Comparison of ENCODE assay signal across 11 mouse cellular contexts in the genomic region with DNA sequence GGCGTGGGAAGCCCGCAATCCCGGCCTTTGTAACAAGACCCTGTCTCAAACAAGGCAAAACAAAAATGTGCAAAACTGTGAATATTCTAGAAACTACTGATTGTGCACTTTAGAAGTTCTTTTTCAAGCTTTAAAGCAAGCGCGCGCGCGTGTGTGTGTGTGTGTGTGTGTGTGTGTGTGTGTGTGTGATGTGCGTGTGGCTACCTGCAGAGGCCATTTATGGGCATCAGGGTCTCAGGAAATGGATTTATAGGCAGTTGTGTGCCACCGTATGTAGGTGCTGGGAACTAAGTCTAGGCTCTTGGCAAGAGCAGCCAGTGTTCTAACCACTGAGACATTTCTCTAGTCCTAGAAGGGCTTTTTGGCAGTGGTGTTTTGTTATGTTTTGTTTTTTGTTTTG. TPM values are rescaled to one million over a fixed set of nuclear protein-coding genes. Genes with fewer than 3 reads are reported as not detected.
DNase-seq lines count a peak whose midpoint lies in the region; ATAC-seq and TF ChIP-seq lines count a peak whose summit lies in the region.
"Had no signal": no experiment of that assay in that cellular context is flagged by ENCODE, and none has a peak within 500 bp of the region (broad histone marks: within the 10 kb centered on the region; RNA-seq: fewer than 3 reads in every experiment).

No protein-coding gene starts in this region.

- DNase-seq in lung, embryonic 14.5 days, result no peak
- no peak for DNase-seq in lung, postnatal 36 days
- DNase-seq in limb, embryonic 11.5 days (ENCODE audit: low spot score), result no peak
- DNase-seq in adrenal gland, adult (ENCODE audit: inconsistent age in 2 of 2, low spot score in 1 of 2), result no peak
- DNase-seq: embryo, embryonic 11 days had no signal

- H3K4me3 ChIP-seq in forebrain, embryonic 12.5 days (replicated peaks), result no peak overlapping the region; the same call in 1 of the 2 replicates
- no peak overlapping the region for H3K4me3 ChIP-seq in forebrain, embryonic 16.5 days (replicated peaks; ENCODE audit: low read length)
- no peak overlapping the region for H3K4me3 ChIP-seq in lung, embryonic 14.5 days (ENCODE audit: low read depth, low read length)
- no peak overlapping the region for H3K4me3 ChIP-seq in limb, embryonic 11.5 days (ENCODE audit: low read depth, low read length)
- H3K4me3 ChIP-seq in stomach, embryonic 16.5 days (replicated peaks; ENCODE audit: low read length), result no peak overlapping the region
- H3K4me3 ChIP-seq: left cerebral cortex, adult 2 months had no signal

- H3K9ac ChIP-seq in forebrain, embryonic 12.5 days, result 0 out of 2 replicates have a peak overlapping the region, but pooled peaks have one; percentile 9
- H3K9ac ChIP-seq in forebrain, embryonic 16.5 days (replicated peaks; ENCODE audit: low read depth, low read length), result no peak overlapping the region
- no peak overlapping the region for H3K9ac ChIP-seq in lung, embryonic 14.5 days
- no peak overlapping the region; the same call in 1 of the 2 replicates for H3K9ac ChIP-seq in limb, embryonic 11.5 days (ENCODE audit: low read length)
- no peak overlapping the region; the same call in 1 of the 2 replicates for H3K9ac ChIP-seq in stomach, embryonic 16.5 days (ENCODE audit: low read length)

- no peaks in the 10 kb centered on the region for H3K36me3 ChIP-seq in forebrain, embryonic 12.5 days (replicated peaks)
- no peaks in the 10 kb centered on the region for H3K36me3 ChIP-seq in forebrain, embryonic 16.5 days (ENCODE audit: control insufficient read depth, insufficient read depth)
- no peaks in the 10 kb centered on the region for H3K36me3 ChIP-seq in lung, embryonic 14.5 days (ENCODE audit: insufficient read depth)
- H3K36me3 ChIP-seq in limb, embryonic 11.5 days (ENCODE audit: control insufficient read depth, insufficient read depth, low read length), result no peaks in the 10 kb centered on the region
- H3K36me3 ChIP-seq in stomach, embryonic 16.5 days (ENCODE audit: control insufficient read depth, insufficient read depth, low read length), result no peaks in the 10 kb centered on the region

- H3K27me3 ChIP-seq in forebrain, embryonic 12.5 days, result peaks cover 10% of the 10 kb centered on the region; the same call in 1 of the 2 replicates
- no peaks in the 10 kb centered on the region for H3K27me3 ChIP-seq in forebrain, embryonic 16.5 days (replicated peaks; ENCODE audit: control insufficient read depth, insufficient read depth, low read length)
- H3K27me3 ChIP-seq in lung, embryonic 14.5 days (ENCODE audit: insufficient read depth, low read length), result no peaks in the 10 kb centered on the region
- no peaks in the 10 kb centered on the region for H3K27me3 ChIP-seq in limb, embryonic 11.5 days (ENCODE audit: control insufficient read depth, insufficient read depth, low read length)
- H3K27me3 ChIP-seq in stomach, embryonic 16.5 days (ENCODE audit: control insufficient read depth, insufficient read depth, low read length), result no peaks in the 10 kb centered on the region

- no peak for ATAC-seq in forebrain, embryonic 12.5 days (ENCODE audit: low FRiP score)
- ATAC-seq in forebrain, embryonic 16.5 days, result no peak
- no peak for ATAC-seq in lung, embryonic 14.5 days (ENCODE audit: insufficient read depth)
- no peak for ATAC-seq in limb, embryonic 11.5 days (ENCODE audit: insufficient number of reproducible peaks, low FRiP score, low TSS enrichment, low read depth)
- ATAC-seq in stomach, embryonic 16.5 days (ENCODE audit: insufficient read depth, low FRiP score), result no peak
- no peak for ATAC-seq in megakaryocyte-erythroid progenitor cell, adult 5-6 weeks (replicated peaks; ENCODE audit: low FRiP score, low TSS enrichment, poor library complexity, severe bottlenecking)
- ATAC-seq: lung, postnatal 0 days had no signal

- no peaks in the 10 kb centered on the region for H3K9me3 ChIP-seq in forebrain, embryonic 12.5 days
- H3K9me3 ChIP-seq in forebrain, embryonic 16.5 days (ENCODE audit: control insufficient read depth, low read length), result no peaks in the 10 kb centered on the region
- H3K9me3 ChIP-seq in lung, embryonic 14.5 days (ENCODE audit: low read depth, low read length), result no peaks in the 10 kb centered on the region
- no peaks in the 10 kb centered on the region for H3K9me3 ChIP-seq in limb, embryonic 11.5 days (ENCODE audit: control insufficient read depth, low read length)
- no peaks in the 10 kb centered on the region for H3K9me3 ChIP-seq in stomach, embryonic 16.5 days (replicated peaks; ENCODE audit: control insufficient read depth, low read length)

- no peak overlapping the region for H3K27ac ChIP-seq in forebrain, embryonic 12.5 days
- H3K27ac ChIP-seq in forebrain, embryonic 16.5 days (ENCODE audit: low read length), result no peak overlapping the region
- H3K27ac ChIP-seq in lung, embryonic 14.5 days (ENCODE audit: low read depth), result no peak overlapping the region
- no peak overlapping the region for H3K27ac ChIP-seq in limb, embryonic 11.5 days (replicated peaks; ENCODE audit: low read depth, low read length)
- H3K27ac ChIP-seq in stomach, embryonic 16.5 days (ENCODE audit: low read length), result no peak overlapping the region
- H3K27ac ChIP-seq: left cerebral cortex, adult 2 months had no signal

- peaks cover 24% of the 10 kb centered on the region for H3K4me1 ChIP-seq in forebrain, embryonic 12.5 days
- H3K4me1 ChIP-seq in forebrain, embryonic 16.5 days (replicated peaks; ENCODE audit: control insufficient read depth, insufficient read depth, low read length), result peaks cover 10% of the 10 kb centered on the region
- peaks cover 9% of the 10 kb centered on the region for H3K4me1 ChIP-seq in lung, embryonic 14.5 days (ENCODE audit: insufficient read depth)
- peaks cover 7% of the 10 kb centered on the region for H3K4me1 ChIP-seq in limb, embryonic 11.5 days (ENCODE audit: control insufficient read depth, insufficient read depth, low read length)
- peaks cover 13% of the 10 kb centered on the region for H3K4me1 ChIP-seq in stomach, embryonic 16.5 days (ENCODE audit: control insufficient read depth, insufficient read depth, low read length)

- H3K4me2 ChIP-seq in forebrain, embryonic 12.5 days, result peak overlapping the region; percentile 42
- H3K4me2 ChIP-seq in forebrain, embryonic 16.5 days (ENCODE audit: low read length), result no peak overlapping the region
- H3K4me2 ChIP-seq in lung, embryonic 14.5 days, result peak overlapping the region; percentile 35; the same call in 1 of the 2 replicates
- peak overlapping the region; percentile 31; the same call in 1 of the 2 replicates for H3K4me2 ChIP-seq in limb, embryonic 11.5 days (ENCODE audit: low read depth, severe bottlenecking)
- H3K4me2 ChIP-seq in stomach, embryonic 16.5 days (ENCODE audit: low read depth, low read length), result peak overlapping the region; percentile 36; the same call in 1 of the 2 replicates

- no peak for TF ChIP-seq CTCF in lung, embryonic 14.5 days (IDR thresholded peaks at IDR 0.05; ENCODE audit: low read depth)

- WGBS in forebrain, embryonic 12.5 days, result 72% methylated on average over 10 of the region's 10 CpGs
- WGBS in forebrain, embryonic 16.5 days, result 77% methylated on average over 10 of the region's 10 CpGs
- 79% methylated on average over 10 of the region's 10 CpGs for WGBS in lung, embryonic 14.5 days
- WGBS in limb, embryonic 11.5 days, result 73% methylated on average over 10 of the region's 10 CpGs
- 80% methylated on average over 10 of the region's 10 CpGs for WGBS in stomach, embryonic 16.5 days

RNA-seq across cellular contexts. Expression of gene Ubl3, which starts 2.6 kb away (rescaled TPM):
- 92.0 and 94.6 TPM in 2 replicates for polyA plus RNA-seq in forebrain, embryonic 12.5 days (2016; fragmentation: Nextera tagmentation; extraction: Ambion mirVana)
- 75.7 and 84.2 TPM in 2 replicates for polyA plus RNA-seq in forebrain, embryonic 16.5 days (2015; fragmentation: Nextera tagmentation; extraction: Ambion mirVana)
- polyA plus RNA-seq in lung, embryonic 14.5 days (2014; fragmentation: Nextera tagmentation; extraction: Ambion mirVana), result 86.3 and 89.0 TPM in 2 replicates
- 50.6 and 51.3 TPM in 2 replicates for polyA plus RNA-seq in limb, embryonic 11.5 days (2014; fragmentation: Nextera tagmentation; extraction: Ambion mirVana)
- polyA plus RNA-seq in stomach, embryonic 16.5 days (2015; fragmentation: Nextera tagmentation; extraction: Ambion mirVana), result 36.3 and 41.0 TPM in 2 replicates
- 13.0 and 14.7 TPM in 2 replicates for total RNA-seq in megakaryocyte-erythroid progenitor cell, adult 5-6 weeks (2014; fragmentation: Nextera tagmentation)
- total RNA-seq in megakaryocyte-erythroid progenitor cell, adult 5-6 weeks (2017), result 19.3 and 20.6 TPM in 2 replicates
